Mouse (Mus musculus): ENCODE measurements at regions not wholly inside any gene's neighbourhood (a gene's known extent, or its start where the extent isn't known, plus 50 kb on each side); places are given as distances from the start of the nearest gene placed in this dataset.

DNA sequence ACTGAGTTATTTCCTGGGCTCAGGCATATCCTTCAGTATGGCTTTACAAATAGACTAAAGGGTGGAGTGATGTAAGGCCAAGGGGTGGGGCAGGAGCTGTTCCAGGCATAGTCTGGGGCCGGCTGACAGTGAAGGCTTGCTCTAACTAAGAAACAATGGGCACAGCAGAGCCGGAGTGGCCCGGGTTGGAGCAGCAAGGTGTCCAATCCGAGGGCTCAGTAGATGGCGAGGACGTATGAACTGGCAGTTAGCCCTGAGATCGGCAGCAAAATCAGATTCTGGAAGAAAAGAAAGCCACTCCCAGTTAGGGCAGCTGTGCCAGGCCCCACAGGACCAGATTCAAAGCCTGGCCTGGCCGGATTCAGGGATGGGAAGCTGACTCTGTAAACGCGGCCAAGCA is 100.5 kb upstream of the Vps8 start:
- no peak overlapping the region for H3K4me3 ChIP-seq
- H3K9me3 ChIP-seq: peaks cover 3% of the 10 kb centered on the region; the same call in 1 of the 2 replicates
- H3K27ac ChIP-seq: 0 out of 2 replicates have a peak overlapping the region, but pooled peaks have one; percentile 37
- no peaks in the 10 kb centered on the region for H3K27me3 ChIP-seq
- 29% methylated on average over 10 of the region's 10 CpGs for WGBS
- H3K4me1 ChIP-seq (replicated peaks): peaks cover 9% of the 10 kb centered on the region; the same call in 1 of the 2 replicates
- H3K4me2 ChIP-seq: no peak overlapping the region
- no peak overlapping the region; the same call in 1 of the 2 replicates for H3K9ac ChIP-seq
- no peaks in the 10 kb centered on the region for H3K36me3 ChIP-seq
- peak; percentile 65 for ATAC-seq (ENCODE audit: low FRiP score)

DNA sequence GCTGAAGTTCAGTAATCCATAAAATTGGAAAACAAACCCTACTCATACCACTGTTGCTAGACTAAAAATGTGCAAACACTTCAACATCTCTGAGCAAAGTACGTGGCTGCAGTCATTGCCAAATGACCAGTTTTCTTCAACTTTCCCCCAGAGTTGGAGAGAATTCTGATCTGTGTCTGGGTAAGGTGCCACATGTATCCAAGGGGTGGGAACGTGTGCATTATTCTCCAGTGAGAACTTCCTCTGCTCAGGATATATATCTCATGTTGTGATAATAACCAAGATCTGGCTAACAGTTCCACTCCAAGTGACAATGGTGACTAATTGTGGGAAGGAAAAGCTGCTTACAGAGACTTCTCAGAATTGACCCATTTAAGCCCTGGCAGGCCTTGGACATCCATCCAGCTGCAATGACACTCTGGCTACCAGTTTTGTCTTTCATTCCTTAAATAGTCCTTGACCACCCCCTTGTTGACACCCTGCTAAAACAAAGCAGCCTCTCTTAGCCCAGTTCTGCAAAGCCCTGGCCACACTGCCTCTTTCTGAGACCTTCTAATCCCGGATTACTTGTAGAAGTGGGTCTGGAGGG is 99.4 kb upstream of the Vps8 start:
- H3K4me3 ChIP-seq: no peak overlapping the region
- H3K9me3 ChIP-seq: peaks cover 3% of the 10 kb centered on the region; the same call in 1 of the 2 replicates
- H3K9ac ChIP-seq: no peak overlapping the region
- no peak overlapping the region for H3K27ac ChIP-seq
- H3K27me3 ChIP-seq: no peaks in the 10 kb centered on the region
- no peaks in the 10 kb centered on the region for H3K36me3 ChIP-seq
- H3K4me1 ChIP-seq (replicated peaks): peaks cover 9% of the 10 kb centered on the region; the same call in 1 of the 2 replicates
- H3K4me2 ChIP-seq: no peak overlapping the region
- WGBS: 81% methylated on average over 3 of the region's 3 CpGs
- no peak for ATAC-seq (ENCODE audit: low FRiP score)

DNA sequence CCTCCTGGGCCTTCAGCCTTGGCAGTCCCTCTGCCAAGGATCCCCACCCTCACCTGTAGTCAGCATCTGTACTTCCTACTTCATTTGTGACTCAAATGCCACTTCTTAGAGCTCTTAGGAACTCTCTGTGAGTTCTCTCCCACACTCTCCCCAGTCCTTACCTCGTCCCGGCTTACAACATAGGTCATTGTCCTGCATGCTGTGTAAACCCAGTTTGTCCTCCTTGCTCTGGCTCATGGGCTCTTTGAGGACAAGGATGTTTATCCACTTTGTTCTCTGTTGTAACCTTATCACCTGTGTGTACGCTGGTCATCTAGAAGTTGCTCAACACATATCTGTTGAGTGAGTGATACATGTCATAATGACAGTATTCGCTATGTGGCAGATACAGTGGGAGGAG is 94.9 kb upstream of the Vps8 start:
- Histone ChIP-seq H3K4me3 (no peak overlapping the region), H3K4me2 (no peak overlapping the region), H3K4me1 (replicated peaks) (peaks cover 17% of the 10 kb centered on the region), H3K36me3 (0 out of 2 replicates have a peak, but pooled peaks cover 3% of the 10 kb centered on the region), H3K9me3 (peaks cover 3% of the 10 kb centered on the region; the same call in 1 of the 2 replicates), H3K27me3 (no peaks in the 10 kb centered on the region), H3K27ac (no peak overlapping the region), H3K9ac (no peak overlapping the region)
- no peak for ATAC-seq (ENCODE audit: low FRiP score)
- WGBS: 94% methylated on average over 4 of the region's 4 CpGs

DNA sequence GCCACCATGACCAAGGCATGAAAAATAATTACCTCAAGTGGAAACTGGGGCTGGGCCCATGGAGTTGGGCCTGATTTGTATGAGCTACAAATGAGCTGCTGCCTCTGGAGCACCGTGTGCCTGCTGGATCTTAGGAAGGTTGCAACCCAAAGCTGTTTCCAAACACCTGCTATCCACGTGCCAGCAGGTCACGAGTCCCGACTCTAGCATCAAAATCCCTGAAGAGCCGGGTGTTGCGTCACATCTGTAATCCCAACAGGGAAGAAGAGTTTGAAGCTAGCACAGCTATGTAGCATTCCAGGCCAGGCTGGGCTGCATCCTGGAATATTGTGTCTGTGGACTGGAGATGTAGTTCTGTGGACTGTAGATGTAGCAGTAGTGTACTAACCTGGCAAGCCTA is 93.7 kb upstream of the Vps8 start:
- H3K27me3 ChIP-seq: no peaks in the 10 kb centered on the region
- 88% methylated on average over 6 of the region's 6 CpGs for WGBS
- H3K9me3 ChIP-seq: peaks cover 3% of the 10 kb centered on the region; the same call in 1 of the 2 replicates
- H3K27ac ChIP-seq: no peak overlapping the region
- ATAC-seq (ENCODE audit: low FRiP score): no peak
- peaks cover 22% of the 10 kb centered on the region for H3K4me1 ChIP-seq (replicated peaks)
- no peak overlapping the region for H3K4me2 ChIP-seq
- no peak overlapping the region for H3K9ac ChIP-seq
- 0 out of 2 replicates have a peak, but pooled peaks cover 3% of the 10 kb centered on the region for H3K36me3 ChIP-seq
- no peak overlapping the region for H3K4me3 ChIP-seq

DNA sequence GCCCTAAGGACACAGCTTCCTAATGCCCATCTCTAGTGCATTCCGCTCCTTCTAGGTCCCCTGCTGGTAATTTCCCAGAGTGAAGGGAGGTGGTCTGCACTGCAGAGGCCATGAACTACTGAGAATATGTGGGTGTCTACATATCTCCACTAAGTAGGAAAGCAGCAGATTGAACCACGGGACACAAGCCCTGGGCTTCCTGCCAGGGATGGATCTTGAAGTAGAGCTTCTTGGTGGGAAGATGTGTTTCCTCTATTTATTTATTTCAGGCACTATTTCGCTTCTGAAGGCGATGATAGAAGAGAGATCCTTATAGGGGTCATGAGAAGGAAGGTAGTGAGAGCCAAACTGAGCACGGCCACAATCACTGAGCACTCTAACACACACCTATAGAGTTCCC is 91.7 kb upstream of the Vps8 start:
- ATAC-seq (ENCODE audit: low FRiP score): no peak
- 93% methylated on average over 5 of the region's 5 CpGs for WGBS
- no peak overlapping the region for H3K9ac ChIP-seq

DNA sequence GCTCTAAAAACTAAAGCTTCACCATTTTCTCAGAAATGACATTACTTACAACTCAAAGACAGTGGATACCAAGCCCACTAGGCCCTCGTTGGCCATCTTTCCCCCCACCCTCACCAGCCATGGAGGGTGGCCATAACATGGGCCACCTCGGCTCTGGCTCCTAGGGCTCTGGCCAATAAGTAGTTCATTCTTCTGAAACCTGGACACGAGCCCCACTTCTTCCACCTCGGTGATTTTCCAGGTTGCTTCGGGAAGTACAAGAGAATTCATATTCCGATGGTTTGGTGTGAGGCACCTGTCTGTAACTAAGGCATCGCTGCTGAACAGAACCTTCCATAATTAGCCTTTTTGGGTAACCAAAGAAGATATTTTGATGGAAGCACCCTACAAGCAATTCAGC is 90.5 kb upstream of the Vps8 start:
- peaks cover 24% of the 10 kb centered on the region for H3K4me1 ChIP-seq (replicated peaks)
- H3K36me3 ChIP-seq: 0 out of 2 replicates have a peak, but pooled peaks cover 3% of the 10 kb centered on the region
- peak overlapping the region; percentile 88 for H3K9ac ChIP-seq
- no peak for ATAC-seq (ENCODE audit: low FRiP score)
- WGBS: 68% methylated on average over 7 of the region's 7 CpGs
- peak overlapping the region; percentile 67 for H3K4me3 ChIP-seq
- peak overlapping the region; percentile 90 for H3K4me2 ChIP-seq
- H3K27me3 ChIP-seq: no peaks in the 10 kb centered on the region
- peak overlapping the region; percentile 97 for H3K27ac ChIP-seq
- H3K9me3 ChIP-seq: no peaks in the 10 kb centered on the region

More for the DNA sequence above, 91.7 kb upstream of the Vps8 start:
- Histone ChIP-seq H3K27ac (no peak overlapping the region), H3K4me3 (no peak overlapping the region), H3K9me3 (no peaks in the 10 kb centered on the region), H3K36me3 (0 out of 2 replicates have a peak, but pooled peaks cover 3% of the 10 kb centered on the region), H3K4me1 (replicated peaks) (peaks cover 24% of the 10 kb centered on the region), H3K4me2 (peak overlapping the region; percentile 90), H3K27me3 (no peaks in the 10 kb centered on the region)

DNA sequence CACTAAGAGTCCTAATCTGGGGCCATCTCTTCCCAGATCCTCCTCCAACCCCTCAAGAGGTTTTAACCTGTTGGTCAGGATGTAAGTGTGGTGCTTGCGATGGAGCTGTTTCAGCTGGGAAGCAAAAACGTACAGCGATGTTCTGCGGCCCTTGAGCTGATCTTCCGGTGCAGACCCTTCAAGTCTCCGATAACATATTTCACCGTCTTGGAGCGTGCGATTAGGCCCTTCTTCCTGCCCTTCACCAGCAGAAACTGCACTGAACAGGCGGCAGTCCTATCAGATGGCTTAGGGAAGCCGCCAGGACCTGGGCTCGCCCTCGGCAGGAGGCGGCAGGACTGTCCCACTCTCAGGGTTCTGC is 90.1 kb upstream of the Vps8 start:
- Histone ChIP-seq H3K36me3 (0 out of 2 replicates have a peak, but pooled peaks cover 3% of the 10 kb centered on the region), H3K4me1 (replicated peaks) (peaks cover 24% of the 10 kb centered on the region), H3K4me2 (peak overlapping the region; percentile 90), H3K9me3 (no peaks in the 10 kb centered on the region), H3K27ac (peak overlapping the region; percentile 97), H3K4me3 (peak overlapping the region; percentile 67), H3K27me3 (no peaks in the 10 kb centered on the region), H3K9ac (peak overlapping the region; percentile 88)
- WGBS: 3% methylated on average over 14 of the region's 14 CpGs
- no peak; the same call in 1 of the 2 replicates for ATAC-seq (ENCODE audit: low FRiP score)

DNA sequence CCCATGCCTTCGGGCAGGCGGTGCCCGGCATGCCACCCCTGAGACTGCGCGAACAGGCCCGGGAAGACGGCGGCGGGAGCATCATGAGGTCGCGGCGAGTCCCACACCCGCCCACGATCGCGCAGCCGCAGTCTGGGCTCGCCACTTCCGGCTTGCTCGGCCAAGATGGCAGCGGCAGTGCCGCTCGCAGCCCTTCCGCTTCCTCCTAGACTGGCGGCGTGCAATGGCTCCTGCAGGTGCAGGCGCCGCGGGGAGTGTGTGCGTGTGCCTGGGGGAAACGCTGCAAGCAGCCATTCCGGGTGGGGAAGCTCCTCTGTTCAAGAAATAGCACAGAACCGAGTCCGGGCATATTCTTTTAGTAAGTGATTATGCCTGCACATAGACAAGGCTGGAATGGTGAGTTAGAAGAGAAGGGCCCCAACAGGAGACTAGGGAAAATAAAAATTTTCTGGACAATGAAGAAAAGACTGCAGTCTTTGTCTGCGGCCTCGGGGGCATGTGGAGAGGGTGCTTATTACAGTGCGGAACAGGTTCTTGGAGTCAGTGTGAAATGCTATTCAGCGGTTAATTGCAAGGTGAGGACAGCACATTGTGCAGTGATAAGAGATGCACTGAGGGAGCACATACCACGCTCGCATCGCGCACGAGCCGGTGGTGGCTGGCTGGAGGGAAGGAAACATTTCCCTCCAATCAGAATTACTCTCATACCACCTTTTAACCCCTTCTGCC is 89.5 kb upstream of the Vps8 start:
- peak overlapping the region; percentile 97 for H3K27ac ChIP-seq
- 0 out of 2 replicates have a peak, but pooled peaks cover 3% of the 10 kb centered on the region for H3K36me3 ChIP-seq
- WGBS: 2% methylated on average over 43 of the region's 44 CpGs
- H3K27me3 ChIP-seq: no peaks in the 10 kb centered on the region
- peak overlapping the region; percentile 90 for H3K4me2 ChIP-seq
- ATAC-seq (ENCODE audit: low FRiP score): peak; percentile 94
- H3K9ac ChIP-seq: peak overlapping the region; percentile 88
- H3K4me3 ChIP-seq: peak overlapping the region; percentile 67
- H3K4me1 ChIP-seq (replicated peaks): peaks cover 25% of the 10 kb centered on the region
- no peaks in the 10 kb centered on the region for H3K9me3 ChIP-seq

DNA sequence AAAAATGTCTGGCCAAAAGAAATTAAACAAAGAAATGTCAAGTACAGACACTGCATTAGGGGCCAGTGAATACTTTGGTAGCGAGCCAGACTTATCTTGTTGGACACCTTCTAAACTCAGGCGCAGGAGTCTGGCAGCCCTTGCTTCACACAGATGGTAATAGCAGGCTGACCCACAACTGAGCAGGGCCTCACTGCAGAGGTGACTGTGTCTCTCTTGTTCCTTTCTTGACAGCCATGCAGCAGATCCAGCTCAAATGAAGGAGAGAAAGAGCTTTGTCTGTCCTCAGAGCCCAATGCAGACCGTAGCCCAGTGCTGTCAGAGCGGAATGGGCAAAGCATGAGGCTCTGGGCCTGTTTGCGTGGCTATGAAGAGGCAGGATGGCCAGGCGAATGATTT is 83.9 kb upstream of the Vps8 start:
- no peaks in the 10 kb centered on the region for H3K9me3 ChIP-seq
- H3K4me2 ChIP-seq: no peak overlapping the region
- no peak overlapping the region for H3K4me3 ChIP-seq
- 57% methylated on average over 6 of the region's 6 CpGs for WGBS
- ATAC-seq (ENCODE audit: low FRiP score): peak; percentile 26; the same call in 1 of the 2 replicates
- peak overlapping the region; percentile 92 for H3K27ac ChIP-seq
- H3K36me3 ChIP-seq: no peaks in the 10 kb centered on the region
- H3K4me1 ChIP-seq (replicated peaks): peaks cover 29% of the 10 kb centered on the region
- H3K27me3 ChIP-seq: no peaks in the 10 kb centered on the region
- H3K9ac ChIP-seq: no peak overlapping the region

DNA sequence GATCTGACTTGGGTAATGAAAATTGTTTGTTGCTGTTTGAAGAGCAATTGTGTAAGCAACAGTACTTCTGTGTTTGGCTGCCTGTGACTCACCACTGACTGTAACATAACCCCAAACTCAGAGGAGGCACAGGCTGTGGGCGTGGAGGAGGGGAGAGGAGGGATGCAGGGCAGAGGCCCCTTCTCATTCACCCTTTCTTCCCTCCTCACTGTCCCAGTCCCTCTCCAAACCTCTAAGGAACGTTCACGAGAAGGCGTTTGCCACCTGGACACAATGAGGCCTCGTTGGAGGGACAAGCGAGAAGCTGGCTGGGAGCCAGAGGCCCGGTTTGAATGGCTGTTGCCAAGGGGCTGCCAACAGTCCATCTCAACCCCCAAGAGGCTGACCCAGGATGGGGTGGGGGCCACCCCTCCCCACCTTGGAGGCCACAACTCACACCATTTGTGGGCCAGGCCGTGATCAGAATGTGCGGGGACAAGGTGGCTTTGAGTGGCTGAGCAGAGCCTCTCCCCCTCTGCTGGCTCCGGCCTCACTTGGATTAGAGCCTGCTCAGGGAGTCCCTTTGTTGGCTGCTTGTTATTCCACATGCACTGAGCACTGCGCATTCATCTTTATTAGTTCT is 83.3 kb upstream of the Vps8 start:
- 15% methylated on average over 11 of the region's 11 CpGs for WGBS
- Histone ChIP-seq H3K4me2 (no peak overlapping the region), H3K4me1 (replicated peaks) (peaks cover 26% of the 10 kb centered on the region), H3K4me3 (no peak overlapping the region), H3K36me3 (no peaks in the 10 kb centered on the region), H3K27ac (peak overlapping the region; percentile 92), H3K9ac (peak overlapping the region; percentile 35; the same call in 1 of the 2 replicates), H3K9me3 (no peaks in the 10 kb centered on the region), H3K27me3 (no peaks in the 10 kb centered on the region)
- ATAC-seq (ENCODE audit: low FRiP score): peak; percentile 94

DNA sequence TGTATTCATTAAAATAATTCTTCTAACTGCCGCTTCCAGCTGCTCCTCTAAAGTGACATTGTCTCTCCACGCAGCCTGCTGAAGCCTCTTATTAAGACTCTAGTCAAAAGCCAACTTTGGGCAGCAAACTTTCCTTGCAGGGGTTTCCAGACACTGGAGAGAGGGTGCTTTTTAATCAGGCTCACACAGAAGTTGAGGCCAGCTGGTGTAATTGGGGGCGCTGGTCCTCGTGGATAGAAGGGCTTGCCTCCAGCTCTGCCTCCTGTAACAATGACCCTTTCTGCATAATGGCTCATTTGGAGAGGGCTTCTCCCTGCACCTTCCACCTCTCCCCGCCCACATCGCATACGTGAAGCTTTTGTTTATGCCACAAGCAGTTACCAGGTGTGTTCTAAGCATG is 82.8 kb upstream of the Vps8 start:
- WGBS: 17% methylated on average over 7 of the region's 7 CpGs
- no peaks in the 10 kb centered on the region for H3K36me3 ChIP-seq
- no peaks in the 10 kb centered on the region for H3K27me3 ChIP-seq
- peak; percentile 58 for ATAC-seq (ENCODE audit: low FRiP score)
- H3K4me1 ChIP-seq (replicated peaks): peaks cover 26% of the 10 kb centered on the region
- no peak overlapping the region for H3K4me3 ChIP-seq
- H3K9ac ChIP-seq: no peak overlapping the region
- peak overlapping the region; percentile 92 for H3K27ac ChIP-seq
- no peaks in the 10 kb centered on the region for H3K9me3 ChIP-seq
- H3K4me2 ChIP-seq: no peak overlapping the region

DNA sequence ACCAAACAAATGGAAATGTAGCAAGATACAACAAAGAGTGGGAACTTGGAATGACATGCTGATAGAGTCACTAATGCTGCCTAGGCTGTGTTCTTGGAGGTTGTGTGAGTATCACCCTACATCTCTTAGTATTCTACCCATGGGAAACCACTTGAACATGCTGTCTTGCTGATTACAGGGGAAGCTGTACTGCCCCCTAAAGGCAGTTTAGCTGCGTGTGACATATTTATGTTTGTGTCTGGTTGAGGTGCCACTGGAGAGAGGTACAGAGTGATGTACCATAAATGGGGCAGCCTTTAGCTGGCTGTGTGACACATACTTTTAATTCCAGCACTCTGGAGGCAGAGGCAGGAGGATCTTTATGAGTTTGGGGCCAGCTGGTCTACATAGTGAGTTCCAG is 73.0 kb upstream of the Vps8 start:
- Histone ChIP-seq H3K4me3 (no peak overlapping the region), H3K4me1 (replicated peaks) (no peaks in the 10 kb centered on the region), H3K36me3 (no peaks in the 10 kb centered on the region), H3K27me3 (no peaks in the 10 kb centered on the region), H3K9ac (no peak overlapping the region), H3K4me2 (no peak overlapping the region), H3K27ac (no peak overlapping the region), H3K9me3 (no peaks in the 10 kb centered on the region)
- ATAC-seq (ENCODE audit: low FRiP score): no peak
- 64% methylated on average over 1 of the region's 1 CpGs for WGBS
